Mouse (Mus musculus) MEL (cell line): ENCODE data around the gene Pphln1.

Experiments
- EP300 ChIP-seq, 2 experiments: IDR thresholded peaks; 2 replicates each; pipeline ENCODE4 v1.6.1; 2011; ENCODE audit warnings: improper control_type of control experiment in 2 of 2, low read length in 2 of 2, low read depth in 1 of 2, mild to moderate bottlenecking in 1 of 2
- GATA1 ChIP-seq: IDR thresholded peaks from 2 replicates; pipeline ENCODE4 v1.6.1; 2011; ENCODE audit warnings: low read depth, low read length, improper control_type of control experiment
- POLR2A ChIP-seq, 2 experiments: IDR thresholded peaks; 2 replicates each; pipeline ENCODE4 v1.6.1; 2011 to 2012; ENCODE audit warnings: low read length in 2 of 2, mild to moderate bottlenecking in 2 of 2, control low read depth in 1 of 2, improper control_type of control experiment in 1 of 2, low read depth in 1 of 2, moderate library complexity in 1 of 2; ENCODE audit not compliant: control insufficient read depth in 1 of 2, insufficient read depth in 1 of 2, poor library complexity in 1 of 2
- SMC3 ChIP-seq: IDR thresholded peaks from 2 replicates; pipeline ENCODE4 v1.6.1; 2011; ENCODE audit warnings: low read depth, low read length, improper control_type of control experiment
- TAL1 ChIP-seq: IDR thresholded peaks from 2 replicates; pipeline ENCODE4 v1.6.1; 2012; ENCODE audit warnings: mild to moderate bottlenecking, inconsistent platforms, low read length, moderate library complexity, mixed read lengths
- USF1 ChIP-seq: IDR thresholded peaks from 2 replicates; pipeline ENCODE4 v1.6.1; 2014; ENCODE audit warnings: low read depth, mild to moderate bottlenecking, inconsistent platforms, low read length, improper control_type of control experiment, moderate library complexity

- no peak for TF ChIP-seq USF1
- TF ChIP-seq EP300 (IDR thresholded peaks at IDR 0.05; ENCODE audit: low read depth in 1 of 2, low read length in 2 of 2) = no peak
- no peak for TF ChIP-seq GATA1
- TF ChIP-seq TAL1 = no peak
- TF ChIP-seq POLR2A (IDR thresholded peaks at IDR 0.05; ENCODE audit: control insufficient read depth in 1 of 2, insufficient read depth in 1 of 2, low read depth in 1 of 2, low read length in 2 of 2, poor library complexity in 1 of 2) = no peak
- TF ChIP-seq SMC3 = no peak
Observed at GRCm38 (mm10) chr15:93499866-93500265, 101.7 kb downstream of the Pphln1 start.
